Mouse (Mus musculus) embryonic facial prominence, embryonic 12.5 days (tissue): ENCODE measurements at regions not wholly inside any gene's neighbourhood (a gene's known extent, or its start where the extent isn't known, plus 50 kb on each side); places are given as distances from the start of the nearest gene placed in this dataset.

Experiments used
- ATAC-seq: fragments of 200-750 bp; cut with Nextera tagmentation; 2 replicates; pipeline ENCODE4 v1.8.0; 2017; ENCODE audit not compliant: insufficient number of reproducible peaks, insufficient read depth, low FRiP score, low TSS enrichment
- H3K27ac ChIP-seq: fragments of 300-500 bp; sonication (generic); 2 replicates; pipeline ENCODE4 v1.5.1; 2016; ENCODE audit warnings: mild to moderate bottlenecking
- H3K27me3 ChIP-seq: fragments of 300-500 bp; sonication (generic); 2 replicates; pipeline ENCODE4 v1.6.1; 2016; ENCODE audit warnings: mild to moderate bottlenecking, moderate library complexity
- H3K36me3 ChIP-seq: fragments of 300-500 bp; sonication (generic); 2 replicates; pipeline ENCODE4 v1.6.1; 2016; ENCODE audit warnings: mild to moderate bottlenecking
- H3K4me1 ChIP-seq: fragments of 300-500 bp; sonication (generic); 2 replicates; pipeline ENCODE4 v1.6.1; 2016
- H3K4me2 ChIP-seq: fragments of 300-500 bp; sonication (generic); replicated peaks from 2 replicates; pipeline ENCODE4 v1.6.1; 2016; ENCODE audit warnings: mild to moderate bottlenecking, moderate library complexity
- H3K4me3 ChIP-seq: fragments of 300-500 bp; sonication (generic); 2 replicates; pipeline ENCODE4 v1.5.1; 2016; ENCODE audit warnings: mild to moderate bottlenecking
- H3K9ac ChIP-seq: fragments of 300-500 bp; sonication (generic); 2 replicates; pipeline ENCODE4 v1.6.1; 2016; ENCODE audit warnings: mild to moderate bottlenecking, moderate library complexity
- H3K9me3 ChIP-seq: fragments of 300-500 bp; sonication (generic); 2 replicates; pipeline ENCODE4 v1.6.1; 2016; ENCODE audit warnings: mild to moderate bottlenecking, moderate library complexity
- WGBS: fragments of 180-500 bp; shearing (Covaris S2); methylation state at CpG from one replicate; pipeline ENCODE4 v1.1.7; 2016; 5-methylcytosine and 5-hydroxymethylcytosine counted together

- ATAC-seq = no peak
- no peaks in the 10 kb centered on the region for H3K36me3 ChIP-seq
- no peak overlapping the region for H3K4me3 ChIP-seq
- H3K4me1 ChIP-seq = no peaks in the 10 kb centered on the region
- H3K4me2 ChIP-seq = no peak overlapping the region
- no peak overlapping the region for H3K9ac ChIP-seq
- WGBS = 60% methylated on average over 9 of the region's 9 CpGs
- H3K27me3 ChIP-seq = no peaks in the 10 kb centered on the region
- no peaks in the 10 kb centered on the region for H3K9me3 ChIP-seq
- no peak overlapping the region for H3K27ac ChIP-seq
Measured at GRCm38 (mm10) chr1:18359951-18360731, 95.2 kb upstream of the Defb41 start.

- H3K9ac ChIP-seq = no peak overlapping the region
- no peak overlapping the region for H3K4me3 ChIP-seq
- no peaks in the 10 kb centered on the region for H3K36me3 ChIP-seq
- H3K27ac ChIP-seq = no peak overlapping the region
- no peaks in the 10 kb centered on the region for H3K9me3 ChIP-seq
- no peaks in the 10 kb centered on the region for H3K4me1 ChIP-seq
- no peak overlapping the region for H3K4me2 ChIP-seq
- no peak for ATAC-seq
- WGBS = 56% methylated on average over 1 of the region's 1 CpGs
- no peaks in the 10 kb centered on the region for H3K27me3 ChIP-seq
Measured at GRCm38 (mm10) chr1:18338871-18339270, 73.9 kb upstream of the Defb41 start.
